Mouse (Mus musculus) embryonic facial prominence, embryonic 10.5 days (tissue): Measurements from ENCODE around the gene Upk2. TPM values are rescaled to one million over a fixed set of nuclear protein-coding genes. Genes with fewer than 3 reads are reported as not detected.
"Not testable (repeated sequence)": the region's sequence is repeated elsewhere in the genome, so short reads cannot be mapped to it uniquely, and the experiment has no call there.

Experiments used
- DNase-seq: peaks from one replicate; pipeline ENCODE4 v3.0.0-alpha.2; 2017; ENCODE audit warnings: low spot score
- H3K27ac ChIP-seq: fragments of 300-500 bp; sonication (generic); replicated peaks from 2 replicates; pipeline ENCODE4 v1.5.1; 2016; ENCODE audit warnings: mild to moderate bottlenecking
- H3K27me3 ChIP-seq: fragments of 300-500 bp; sonication (generic); replicated peaks from 2 replicates; pipeline ENCODE4 v1.6.1; 2016; ENCODE audit warnings: low read depth, mild to moderate bottlenecking; ENCODE audit not compliant: poor library complexity, severe bottlenecking
- H3K36me3 ChIP-seq: fragments of 300-500 bp; sonication (generic); replicated peaks from 2 replicates; pipeline ENCODE4 v1.6.1; 2016; ENCODE audit warnings: mild to moderate bottlenecking, moderate library complexity
- H3K4me1 ChIP-seq: fragments of 300-500 bp; sonication (generic); 2 replicates; pipeline ENCODE4 v1.6.1; 2016
- H3K4me3 ChIP-seq: fragments of 300-500 bp; sonication (generic); 2 replicates; pipeline ENCODE4 v1.5.1; 2016; ENCODE audit warnings: mild to moderate bottlenecking, moderate library complexity
- H3K9me3 ChIP-seq: fragments of 300-500 bp; sonication (generic); 2 replicates; pipeline ENCODE4 v1.6.1; 2016; ENCODE audit warnings: mild to moderate bottlenecking
- WGBS: fragments of 180-500 bp; shearing (Covaris S2); methylation state at CpG from one replicate; pipeline ENCODE4 v1.1.7; 2016; 5-methylcytosine and 5-hydroxymethylcytosine counted together
- polyA plus RNA-seq: library from polyadenylated mRNA; unstranded; fragments of >200 nt; fragmentation: Nextera tagmentation; extraction: Ambion mirVana; gene quantifications from 2 replicates; pipeline ENCODE4 v1.2.1, GENCODE M21; 2016

Upk2 gene
- polyA plus RNA-seq, 1 experiment from 2014 or later = 0.59 TPM

- Histone ChIP-seq H3K27ac (peak overlapping the region; percentile 96), H3K4me3 (peak overlapping the region; percentile 74), H3K36me3 (no peaks in the 10 kb centered on the region), H3K4me1 (peaks cover 44% of the 10 kb centered on the region), H3K27me3 (peaks cover 11% of the 10 kb centered on the region), H3K9me3 (no peaks in the 10 kb centered on the region)
- 4% methylated on average over 24 of the region's 24 CpGs for WGBS
- DNase-seq = peak; percentile 50
Observed at GRCm38 (mm10) chr9:44477339-44478228, 22.8 kb upstream of the Upk2 start.

- Histone ChIP-seq H3K27me3 (peaks cover 11% of the 10 kb centered on the region), H3K4me3 (no peak overlapping the region), H3K36me3 (no peaks in the 10 kb centered on the region), H3K4me1 (peaks cover 32% of the 10 kb centered on the region), H3K9me3 (no peaks in the 10 kb centered on the region), H3K27ac (no peak overlapping the region)
- 94% methylated on average over 3 of the region's 3 CpGs for WGBS
- no peak for DNase-seq
Observed at GRCm38 (mm10) chr9:44475936-44476335, 21.2 kb upstream of the Upk2 start.

- Histone ChIP-seq H3K27me3 (peaks cover 11% of the 10 kb centered on the region), H3K36me3 (no peaks in the 10 kb centered on the region), H3K4me1 (peaks cover 21% of the 10 kb centered on the region), H3K27ac (no peak overlapping the region), H3K4me3 (no peak overlapping the region), H3K9me3 (no peaks in the 10 kb centered on the region)
- WGBS = 59% methylated on average over 1 of the region's 1 CpGs
- DNase-seq = no peak
Observed at GRCm38 (mm10) chr9:44474327-44474726, 19.6 kb upstream of the Upk2 start.

- Histone ChIP-seq H3K36me3 (no peaks in the 10 kb centered on the region), H3K9me3 (no peaks in the 10 kb centered on the region), H3K4me3 (no peak overlapping the region), H3K27me3 (peaks cover 11% of the 10 kb centered on the region), H3K4me1 (peaks cover 18% of the 10 kb centered on the region), H3K27ac (no peak overlapping the region)
- WGBS = 68% methylated on average over 3 of the region's 3 CpGs
- no peak for DNase-seq
Observed at GRCm38 (mm10) chr9:44473184-44473583, 18.4 kb upstream of the Upk2 start.

GRCm38 (mm10) chr9:44468800-44469199, 14.0 kb upstream of the Upk2 start:
- Histone ChIP-seq H3K27me3 (0 out of 2 replicates have a peak, but pooled peaks cover 4% of the 10 kb centered on the region), H3K27ac (no peak overlapping the region), H3K4me1 (0 out of 2 replicates have a peak, but pooled peaks cover 10% of the 10 kb centered on the region), H3K9me3 (no peaks in the 10 kb centered on the region), H3K36me3 (no peaks in the 10 kb centered on the region), H3K4me3 (no peak overlapping the region)
- DNase-seq = no peak
- 67% methylated on average over 2 of the region's 2 CpGs for WGBS

- 0 out of 2 replicates have a peak, but pooled peaks cover 10% of the 10 kb centered on the region for H3K4me1 ChIP-seq
Observed at GRCm38 (mm10) chr9:44468224-44468623, 13.4 kb upstream of the Upk2 start.

GRCm38 (mm10) chr9:44461950-44462349, 7.2 kb upstream of the Upk2 start:
- DNase-seq = no peak

More at GRCm38 (mm10) chr9:44468224-44468623, 13.4 kb upstream of the Upk2 start:
- no peaks in the 10 kb centered on the region for H3K36me3 ChIP-seq
- whole genome bisulfite sequencing = 54% methylated on average over 7 of the region's 7 CpGs
- no peaks in the 10 kb centered on the region for H3K9me3 ChIP-seq
- no peak overlapping the region for H3K27ac ChIP-seq
- H3K4me3 ChIP-seq = no peak overlapping the region
- no peak for DNase-seq
- 0 out of 2 replicates have a peak, but pooled peaks cover 4% of the 10 kb centered on the region for H3K27me3 ChIP-seq

GRCm38 (mm10) chr9:44457035-44457742, 2.4 kb upstream of the Upk2 start:
- Histone ChIP-seq H3K27me3 (peaks cover 46% of the 10 kb centered on the region), H3K9me3 (no peaks in the 10 kb centered on the region), H3K27ac (peak overlapping the region; percentile 70), H3K4me1 (peaks cover 38% of the 10 kb centered on the region), H3K4me3 (peak overlapping the region; percentile 17; the same call in 1 of the 2 replicates), H3K36me3 (no peaks in the 10 kb centered on the region)
- whole genome bisulfite sequencing = 4% methylated on average over 11 of the region's 11 CpGs
- DNase-seq = peak; percentile 84

More at GRCm38 (mm10) chr9:44461950-44462349, 7.2 kb upstream of the Upk2 start:
- Histone ChIP-seq H3K27ac (no peak overlapping the region), H3K9me3 (no peaks in the 10 kb centered on the region), H3K27me3 (peaks cover 9% of the 10 kb centered on the region; the same call in 1 of the 2 replicates), H3K4me3 (no peak overlapping the region), H3K4me1 (peaks cover 13% of the 10 kb centered on the region), H3K36me3 (no peaks in the 10 kb centered on the region)
- 82% methylated on average over 5 of the region's 5 CpGs for WGBS

GRCm38 (mm10) chr9:44454132-44454890, 465 bp downstream of the Upk2 start:
- H3K27me3 ChIP-seq = peaks cover 47% of the 10 kb centered on the region
- DNase-seq = peak; percentile 86
- H3K9me3 ChIP-seq = no peaks in the 10 kb centered on the region
- no peak overlapping the region for H3K4me3 ChIP-seq
- peaks cover 38% of the 10 kb centered on the region for H3K4me1 ChIP-seq
- 4% methylated on average over 14 of the region's 14 CpGs for WGBS
- H3K27ac ChIP-seq = peak overlapping the region; percentile 32
- no peaks in the 10 kb centered on the region for H3K36me3 ChIP-seq

- Histone ChIP-seq H3K4me1 (peaks cover 19% of the 10 kb centered on the region), H3K27me3 (peaks cover 28% of the 10 kb centered on the region), H3K4me3 (no peak overlapping the region), H3K36me3 (no peaks in the 10 kb centered on the region), H3K27ac (no peak overlapping the region), H3K9me3 (no peaks in the 10 kb centered on the region)
- DNase-seq = no peak
Observed at GRCm38 (mm10) chr9:44450387-44450786, 4.4 kb downstream of the Upk2 start.

- H3K4me3 ChIP-seq, H3K4me1 ChIP-seq, H3K36me3 ChIP-seq, DNase-seq, H3K27me3 ChIP-seq, H3K27ac ChIP-seq, H3K9me3 ChIP-seq: not testable (repeated sequence)
- 86% methylated on average over 7 of the region's 7 CpGs for WGBS
Observed at GRCm38 (mm10) chr9:44444402-44445025, 10.3 kb downstream of the Upk2 start.

GRCm38 (mm10) chr9:44440961-44441360, 13.8 kb downstream of the Upk2 start, which contains the start of gene Foxr1:
Foxr1 (minus strand) TSS chr9:44441136.
- Histone ChIP-seq H3K9me3 (no peaks in the 10 kb centered on the region), H3K27ac (no peak within 1 kb of the TSS), H3K4me1 (peaks cover under 1% of the 10 kb centered on the region; the same call in 1 of the 2 replicates), H3K36me3 (no peaks in the 10 kb centered on the region), H3K4me3 (no peak within 1 kb of the TSS), H3K27me3 (no peaks in the 10 kb centered on the region)
- WGBS = 77% methylated on average over 19 of the region's 19 CpGs
- DNase-seq = no peak
